Mouse (Mus musculus) thymus, postnatal 25 days (tissue): ENCODE results near the gene Gm10354.
"Not testable (repeated sequence)": the region's sequence is repeated elsewhere in the genome, so short reads cannot be mapped to it uniquely, and the experiment has no call there.

Experiments used
- DNase-seq: peaks from one replicate; pipeline ENCODE4 v3.0.0; 2022

Gene Gm10354

DNA sequence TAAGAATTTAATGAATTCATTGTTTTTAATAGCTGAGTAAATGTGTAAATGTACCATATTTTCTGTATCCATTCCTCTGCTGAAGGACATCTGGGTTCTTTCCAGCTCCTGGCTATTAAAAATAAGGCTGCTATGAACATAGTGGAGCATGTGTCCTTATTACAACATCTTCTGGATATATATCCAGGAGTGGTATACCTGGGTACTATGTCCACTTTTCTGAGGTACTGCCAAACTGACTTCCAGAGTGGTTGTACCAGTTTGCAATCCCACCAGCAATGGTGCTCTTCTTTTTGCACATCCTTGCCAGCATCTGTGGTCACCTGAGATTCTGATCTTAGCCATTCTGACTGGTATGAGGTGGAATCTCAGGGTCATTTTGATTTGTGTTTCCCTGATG, 25.1 kb downstream of the Gm10354 start:
- DNase-seq, result not testable (repeated sequence)

DNA sequence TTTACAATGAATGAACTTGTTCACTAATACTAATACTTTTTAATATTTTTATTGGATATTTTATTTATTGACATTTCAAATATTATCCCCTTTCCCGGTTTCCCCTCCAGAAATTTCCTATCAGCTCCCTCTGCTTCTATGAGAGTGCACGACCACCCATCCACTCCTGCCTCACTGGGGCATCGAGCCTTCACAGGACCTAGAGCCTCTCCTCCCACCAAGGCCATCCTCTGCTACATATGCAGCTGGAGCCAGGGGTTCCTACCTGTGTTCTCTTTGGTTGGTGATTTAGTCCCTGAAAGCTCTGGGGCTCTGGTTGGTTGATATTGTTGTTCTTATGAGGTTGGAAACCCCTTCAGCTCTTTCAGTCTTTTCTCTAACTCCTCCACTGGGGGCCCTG, 26.0 kb downstream of the Gm10354 start:
- DNase-seq, result not testable (repeated sequence)

DNA sequence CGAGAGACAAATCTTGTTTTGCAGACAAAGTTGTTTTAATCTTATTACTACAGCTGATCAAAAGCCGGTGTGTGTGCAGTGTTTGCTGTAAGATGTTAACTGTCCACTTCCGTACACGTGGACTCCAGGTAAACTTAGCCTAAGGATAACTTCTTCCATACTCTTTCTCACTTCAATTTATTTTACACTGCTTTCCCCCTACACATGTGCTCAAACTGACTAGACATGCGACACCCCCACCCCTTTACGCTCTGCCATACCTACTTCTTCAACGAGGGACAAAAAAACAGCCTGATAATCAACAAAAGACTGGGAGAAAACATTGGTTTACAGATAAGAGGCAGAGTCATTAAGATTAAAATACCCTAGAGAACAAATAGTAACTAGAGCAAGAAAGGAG, 26.9 kb downstream of the Gm10354 start:
- DNase-seq, result not testable (repeated sequence)

DNA sequence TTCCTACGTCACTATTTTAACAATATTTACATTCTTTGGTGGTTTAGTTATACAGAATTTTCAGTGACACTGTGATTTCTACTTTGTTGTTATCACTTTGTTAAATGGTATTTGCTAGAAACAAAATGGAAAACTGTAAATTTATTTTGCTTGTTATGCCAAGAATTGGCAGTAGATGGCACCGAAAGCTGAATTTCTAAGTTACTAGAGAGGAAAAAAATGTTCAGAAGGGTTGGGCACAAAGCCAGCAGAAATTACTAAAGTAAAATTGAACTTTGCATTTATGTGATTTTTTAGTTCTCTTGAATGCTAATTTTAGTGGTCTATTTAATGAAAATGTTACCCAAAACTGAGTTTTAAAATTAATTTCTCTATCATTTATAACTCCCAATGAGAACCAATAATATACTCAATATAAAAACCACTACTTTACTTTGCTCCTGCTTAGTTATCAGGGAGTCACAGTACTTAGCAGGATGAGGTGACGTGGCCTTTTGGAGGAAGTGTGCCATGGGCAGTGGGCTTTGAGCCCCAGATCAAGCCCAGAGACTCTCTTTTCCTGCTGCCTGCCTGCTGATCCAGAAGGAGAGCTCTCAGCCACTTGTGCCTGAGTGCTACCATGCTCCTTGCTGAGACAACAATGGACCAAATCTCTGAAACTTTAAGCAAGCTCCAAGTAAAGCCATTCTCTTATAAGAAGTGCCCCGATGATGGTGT, 31.1 kb downstream of the Gm10354 start:
- not testable (repeated sequence) for DNase-seq

DNA sequence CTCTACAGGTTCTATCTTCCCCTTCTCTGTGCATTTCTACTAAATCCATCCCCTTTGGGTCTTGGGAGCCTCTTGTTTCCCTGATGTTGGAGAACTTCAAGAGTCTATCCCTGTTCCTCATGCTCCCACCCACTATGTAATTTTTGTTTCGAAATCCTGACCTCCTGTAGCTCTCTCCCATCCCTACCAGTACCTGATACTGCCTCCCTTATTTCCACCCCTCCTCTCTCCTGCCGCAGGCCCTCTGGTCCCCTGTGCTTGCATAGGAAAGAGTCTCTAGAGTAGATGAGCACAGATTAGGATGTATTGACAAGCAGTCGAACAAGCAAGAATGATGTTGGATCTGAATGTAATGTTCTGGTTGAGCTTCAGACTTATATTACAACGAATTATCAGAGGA, 33.2 kb downstream of the Gm10354 start:
- DNase-seq, result not testable (repeated sequence)

DNA sequence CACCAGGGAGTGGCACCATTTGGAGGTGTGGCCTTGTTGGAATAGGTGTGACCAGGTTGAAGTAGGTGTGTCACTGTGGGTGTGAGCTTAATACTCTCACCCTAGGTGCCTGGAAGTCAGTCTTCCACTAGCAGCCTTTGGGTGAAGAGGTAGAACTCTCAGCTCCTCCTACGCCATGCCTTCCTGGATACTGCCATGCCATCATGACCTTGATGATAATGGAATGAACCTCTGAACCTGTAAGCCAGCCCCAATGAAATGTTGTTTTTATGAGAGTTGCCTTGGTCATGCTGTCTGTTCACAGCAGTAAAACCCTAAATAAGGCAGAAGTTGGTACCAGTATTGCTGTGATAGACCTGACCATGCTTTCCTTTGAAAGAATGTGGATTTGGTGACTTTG, 37.7 kb downstream of the Gm10354 start:
- not testable (repeated sequence) for DNase-seq

DNA sequence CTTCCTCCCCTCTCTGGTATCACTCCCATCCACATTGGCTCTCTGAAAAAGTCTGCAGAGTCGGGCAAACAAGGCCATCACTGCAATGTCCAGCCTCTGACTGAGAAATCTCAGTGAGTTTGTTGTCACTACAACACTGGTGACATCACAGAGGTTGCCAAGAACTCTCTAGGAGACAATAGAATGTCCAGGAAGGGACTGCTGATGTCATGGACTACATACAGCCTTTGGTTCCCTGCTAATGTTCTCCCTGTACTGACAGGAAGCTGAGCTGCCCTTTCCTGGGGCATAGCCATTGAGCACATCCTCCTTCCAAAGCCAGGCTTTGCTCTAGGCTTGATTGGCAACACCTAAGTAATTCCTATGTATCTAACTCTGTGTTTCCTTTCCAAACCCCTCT, 40.4 kb downstream of the Gm10354 start, which contains the start of gene Speer4e:
Gene Speer4e (minus strand): TSS at position 101 of the 400 bp plus-strand sequence.
- not testable (repeated sequence) for DNase-seq

DNA sequence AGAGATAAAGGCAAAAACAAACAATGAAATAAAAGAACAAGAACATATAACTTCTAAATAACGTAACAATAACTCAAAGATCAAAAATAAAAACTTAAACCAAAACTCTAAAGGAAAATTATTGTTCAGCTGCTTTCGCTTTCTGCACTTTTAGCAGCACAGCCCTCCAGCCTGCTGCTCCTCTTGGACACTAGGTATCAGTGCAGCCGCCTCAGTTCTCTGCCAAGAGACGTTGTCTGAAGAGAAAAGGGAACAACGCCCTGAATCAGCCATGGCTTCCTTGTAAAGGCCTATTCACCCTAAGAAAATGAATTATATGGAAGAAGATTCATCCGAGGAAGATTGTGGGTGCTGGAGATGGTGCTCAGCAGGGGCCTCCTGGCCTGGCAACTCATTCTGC, 45.0 kb downstream of the Gm10354 start:
- not testable (repeated sequence) for DNase-seq

DNA sequence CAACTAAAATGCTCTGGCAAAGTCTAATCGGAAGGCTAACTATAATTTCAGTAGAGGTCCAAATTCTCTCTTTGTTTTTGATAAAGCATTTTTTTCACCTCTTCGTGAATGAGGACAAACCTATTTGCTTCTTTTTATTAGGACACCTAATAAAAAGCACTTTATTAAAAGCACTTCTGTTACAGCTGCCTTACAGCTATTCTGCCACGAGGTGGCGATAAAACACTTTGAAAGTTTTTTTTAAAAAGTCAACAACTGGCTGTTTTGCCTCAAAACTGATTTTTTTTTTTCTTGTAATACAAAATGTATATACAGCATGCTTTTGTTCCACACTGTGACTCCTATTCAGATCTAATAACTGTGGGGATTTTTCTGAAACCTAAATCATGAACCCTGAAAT, 51.7 kb downstream of the Gm10354 start:
- DNase-seq, result not testable (repeated sequence)
